Mouse (Mus musculus) bone marrow macrophage, adult 2 months (primary cell): ENCODE results near the gene Ms4a2. TPM values are rescaled to one million over a fixed set of nuclear protein-coding genes. Genes with fewer than 3 reads are reported as not detected.
A peak's percentile ranks its signal among the peaks of the same experiment; 100 is the strongest.

ENCODE experiments used
- H3K27ac ChIP-seq: 2 replicates; pipeline ENCODE4 v1.5.1; 2012; ENCODE audit warnings: low read depth, low read length; ENCODE audit not compliant: insufficient read depth
- H3K4me1 ChIP-seq: 2 replicates; pipeline ENCODE4 v1.6.1; 2012; ENCODE audit warnings: low read length; ENCODE audit not compliant: control insufficient read depth, insufficient read depth
- H3K4me3 ChIP-seq: 2 replicates; pipeline ENCODE4 v1.5.1; 2012; ENCODE audit warnings: mild to moderate bottlenecking, low read length, moderate library complexity; ENCODE audit not compliant: insufficient read depth
- CTCF ChIP-seq: IDR thresholded peaks from 2 replicates; pipeline ENCODE4 v1.5.1; 2012; ENCODE audit warnings: low read depth, mild to moderate bottlenecking, low read length, moderate library complexity
- POLR2A ChIP-seq: IDR thresholded peaks from 2 replicates; pipeline ENCODE4 v1.6.1; 2012; ENCODE audit warnings: mild to moderate bottlenecking, low read depth, low read length, borderline replicate concordance
- polyA plus RNA-seq: library from polyadenylated mRNA; stranded (reverse); fragments of >200 nt; gene quantifications from 2 replicates; pipeline ENCODE4 v1.2.4, GENCODE M21; 2012; ENCODE audit not compliant: missing spikeins, insufficient read depth, insufficient read length

Gene Ms4a2
- polyA plus RNA-seq, 1 experiment: not detected

GRCm38 (mm10) chr19:11625231-11625630 is 1.7 kb upstream of the Ms4a2 start:
- Histone ChIP-seq H3K4me3 (no peak overlapping the region), H3K27ac (no peak overlapping the region), H3K4me1 (no peaks in the 10 kb centered on the region)
- no peak for TF ChIP-seq CTCF
- TF ChIP-seq POLR2A: no peak

GRCm38 (mm10) chr19:11624800-11625199 is 1.3 kb upstream of the Ms4a2 start:
- no peaks in the 10 kb centered on the region for H3K4me1 ChIP-seq
- no peak overlapping the region for H3K27ac ChIP-seq
- H3K4me3 ChIP-seq: no peak overlapping the region
- TF ChIP-seq CTCF (no peak), POLR2A (no peak)

- Histone ChIP-seq H3K4me1 (no peaks in the 10 kb centered on the region), H3K4me3 (no peak overlapping the region), H3K27ac (no peak overlapping the region)
- TF ChIP-seq CTCF: no peak
- no peak for TF ChIP-seq POLR2A
Observed at GRCm38 (mm10) chr19:11617983-11618382, 5.5 kb downstream of the Ms4a2 start.

- TF ChIP-seq CTCF (no peak), POLR2A (no peak)
- H3K4me1 ChIP-seq: no peaks in the 10 kb centered on the region
- no peak overlapping the region for H3K27ac ChIP-seq
- no peak overlapping the region for H3K4me3 ChIP-seq
Observed at GRCm38 (mm10) chr19:11614805-11615204, 8.7 kb downstream of the Ms4a2 start.

- H3K4me1 ChIP-seq: no peaks in the 10 kb centered on the region
- H3K4me3 ChIP-seq: no peak overlapping the region
- TF ChIP-seq CTCF (no peak), POLR2A (no peak)
- H3K27ac ChIP-seq: no peak overlapping the region
Observed at GRCm38 (mm10) chr19:11613776-11614443, 9.6 kb downstream of the Ms4a2 start.

- TF ChIP-seq POLR2A (no peak), CTCF (no peak)
- Histone ChIP-seq H3K4me1 (no peaks in the 10 kb centered on the region), H3K4me3 (no peak overlapping the region), H3K27ac (no peak overlapping the region)
Observed at GRCm38 (mm10) chr19:11613084-11613483, 10.4 kb downstream of the Ms4a2 start.

- TF ChIP-seq POLR2A (no peak), CTCF (no peak)
- H3K27ac ChIP-seq: no peak overlapping the region
- H3K4me3 ChIP-seq: no peak overlapping the region
- no peaks in the 10 kb centered on the region for H3K4me1 ChIP-seq
Observed at GRCm38 (mm10) chr19:11612293-11612692, 11.2 kb downstream of the Ms4a2 start.

GRCm38 (mm10) chr19:11611541-11611945 is 12.0 kb downstream of the Ms4a2 start:
- Histone ChIP-seq H3K4me1 (no peaks in the 10 kb centered on the region), H3K4me3 (no peak overlapping the region), H3K27ac (no peak overlapping the region)
- peak; percentile 54 for TF ChIP-seq CTCF
- no peak for TF ChIP-seq POLR2A

GRCm38 (mm10) chr19:11608172-11608571 is 15.3 kb downstream of the Ms4a2 start:
- Histone ChIP-seq H3K4me3 (no peak overlapping the region), H3K27ac (no peak overlapping the region), H3K4me1 (peaks cover 14% of the 10 kb centered on the region)
- TF ChIP-seq CTCF: no peak

- Histone ChIP-seq H3K4me1 (peaks cover 23% of the 10 kb centered on the region), H3K4me3 (peak within 1 kb of the TSS; percentile 80), H3K27ac (peak within 1 kb of the TSS; percentile 89)
- no peak for TF ChIP-seq CTCF
- no peak for TF ChIP-seq POLR2A
Observed at GRCm38 (mm10) chr19:11604603-11605002, 18.9 kb downstream of the Ms4a2 start, which contains the start of gene Ms4a6d. Gene Ms4a6d (minus strand): TSS chr19:11604849.
